Mouse (Mus musculus) lung, postnatal 0 days (tissue): Measurements from ENCODE around the gene Mylk.

ENCODE experiments used
- CTCF ChIP-seq: IDR thresholded peaks from 2 replicates; pipeline ENCODE4 v1.5.1; 2016; ENCODE audit warnings: antibody characterized with exemption, mild to moderate bottlenecking
- EP300 ChIP-seq: IDR thresholded peaks from 2 replicates; pipeline ENCODE4 v1.6.1; 2016; ENCODE audit warnings: antibody characterized with exemption, mild to moderate bottlenecking, control low read depth

DNA sequence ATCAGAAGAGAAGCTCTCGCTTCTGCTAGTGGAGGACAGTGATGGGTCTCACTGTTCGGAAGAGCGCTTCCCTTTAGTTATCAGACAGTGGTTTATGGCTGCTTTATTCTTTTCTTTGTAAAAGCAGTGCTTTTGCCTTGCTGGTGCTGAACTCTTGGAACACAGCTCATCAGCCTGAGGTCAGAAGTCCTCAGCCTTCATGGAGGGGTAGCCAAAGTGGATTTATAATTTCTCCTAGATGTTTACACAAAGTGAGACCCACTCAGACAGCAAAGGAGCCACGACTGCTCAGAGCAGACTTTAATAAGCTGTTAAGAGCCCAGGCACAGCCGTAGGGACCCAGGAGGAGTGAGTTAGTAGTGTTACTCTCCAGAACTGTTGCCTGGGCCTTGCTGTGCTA is 194.9 kb downstream of the Mylk start:
- no peak for TF ChIP-seq CTCF
- TF ChIP-seq EP300, result no peak
